In the genomic region with DNA sequence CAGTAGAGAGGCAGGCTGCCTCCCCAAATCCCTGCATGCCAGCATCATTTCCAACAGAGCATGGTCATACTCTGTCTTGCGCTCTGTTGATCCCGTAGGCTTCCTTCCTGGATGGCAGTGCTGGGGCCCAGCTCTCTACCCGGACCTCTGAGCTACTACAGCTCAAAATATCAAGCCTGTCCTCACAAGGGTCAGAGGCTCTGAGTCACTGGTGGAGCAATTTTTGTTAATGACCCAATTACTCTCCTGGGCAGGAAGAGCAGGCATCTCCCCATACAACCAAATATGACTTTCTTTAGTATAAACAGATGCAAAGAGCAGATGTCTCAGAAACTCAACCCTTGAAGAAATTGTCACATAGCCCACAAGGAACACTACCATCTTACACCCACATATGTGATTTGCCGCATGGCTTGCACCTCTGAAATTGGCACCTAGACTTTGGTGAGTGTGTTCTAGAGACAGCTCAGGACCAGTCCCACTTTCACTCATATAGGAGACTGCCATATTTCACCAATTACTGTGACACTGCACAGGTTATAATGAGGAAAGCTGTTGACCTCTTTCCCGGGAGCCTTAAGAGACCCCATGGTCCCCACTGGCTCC, we compare ENCODE assay signal across 16 mouse cellular contexts.
"Had no signal": no experiment of that assay in that cellular context is flagged by ENCODE, and none has a peak within 500 bp of the region (broad histone marks: within the 10 kb centered on the region; RNA-seq: fewer than 3 reads in every experiment).

No protein-coding gene starts in this region.

- DNase-seq: gastrocnemius, postnatal 14 days; gastrocnemius, postnatal 36 days; heart, adult 11 months; heart, adult 2 months; heart, postnatal 14 days; heart, postnatal 36 days; kidney, adult 11 months; kidney, adult 2 months; kidney, adult 9 months; kidney, postnatal 14 days; kidney, postnatal 36 days; layer of hippocampus, adult 9-11 months; layer of hippocampus, postnatal 36 days; left cerebral cortex, postnatal 4 days; liver; liver, embryonic 13.5 days had no signal
